ENCODE assay signal across 9 mouse cellular contexts in the genomic region with DNA sequence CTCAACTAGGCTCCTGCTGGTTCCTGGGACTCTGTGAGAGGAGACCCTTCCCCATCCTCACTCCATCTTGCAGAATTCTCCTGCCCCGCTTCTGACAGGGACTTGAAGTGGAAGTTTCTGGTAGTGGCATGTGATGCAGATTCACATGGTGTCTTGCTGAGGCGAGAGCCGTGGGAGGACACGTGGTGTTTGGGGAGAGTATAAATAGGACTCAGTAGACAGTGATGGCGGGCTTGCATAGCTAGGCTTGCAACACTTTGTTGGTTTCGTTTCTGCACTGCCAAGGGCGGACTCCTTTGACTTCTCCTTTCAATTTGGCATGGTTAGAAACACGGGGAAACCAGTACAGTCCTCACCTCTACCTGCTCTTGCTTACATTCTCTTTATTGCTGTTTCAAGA. TPM values are rescaled to one million over a fixed set of nuclear protein-coding genes. Genes with fewer than 3 reads are reported as not detected.
A peak's percentile ranks its signal among the peaks of the same experiment; 100 is the strongest.
DNase-seq lines count a peak whose midpoint lies in the region; ATAC-seq lines count a peak whose summit lies in the region.
"Had no signal": no experiment of that assay in that cellular context is flagged by ENCODE, and none has a peak within 500 bp of the region (broad histone marks: within the 10 kb centered on the region; RNA-seq: fewer than 3 reads in every experiment).

No protein-coding gene starts in this region.

- no peaks in the 10 kb centered on the region for H3K36me3 ChIP-seq in forebrain, embryonic 15.5 days
- H3K36me3 ChIP-seq: heart, embryonic 15.5 days had no signal

- no peak overlapping the region for H3K9ac ChIP-seq in forebrain, embryonic 15.5 days (replicated peaks)
- H3K9ac ChIP-seq: heart, embryonic 15.5 days had no signal

- peak; percentile 72 for ATAC-seq in inflammation-experienced regulatory T-cells, adult 6 months
- ATAC-seq in forebrain, embryonic 15.5 days (replicated peaks): no peak

- intact Hi-C loops in gastrocnemius, postnatal 36 days (cut with DNase I): no loop called here

- 82% methylated on average over 8 of the region's 8 CpGs for WGBS in forebrain, embryonic 15.5 days

- H3K27me3 ChIP-seq in forebrain, embryonic 15.5 days: no peaks in the 10 kb centered on the region
- H3K27me3 ChIP-seq: heart, embryonic 15.5 days had no signal

- H3K4me1 ChIP-seq in forebrain, embryonic 15.5 days: no peaks in the 10 kb centered on the region
- H3K4me1 ChIP-seq: heart, embryonic 15.5 days had no signal

- peak; percentile 16 for DNase-seq in gastrocnemius, postnatal 25 days
- no peak for DNase-seq in gastrocnemius, postnatal 36 days
- peak; percentile 49 for DNase-seq in CD4-positive, CD25-positive, alpha-beta regulatory T cell, adult 2 months (ENCODE audit: low read depth, low spot score)
- peak; percentile 38 for DNase-seq in naive thymus-derived CD4-positive, alpha-beta T cell, adult 2 months (ENCODE audit: low read depth)
- DNase-seq in kidney, adult 18-20 months: no peak
- no peak for DNase-seq in thymus, postnatal 25 days

- H3K27ac ChIP-seq in forebrain, embryonic 15.5 days (replicated peaks): no peak overlapping the region
- H3K27ac ChIP-seq: heart, embryonic 15.5 days had no signal

- no peak overlapping the region for H3K4me3 ChIP-seq in forebrain, embryonic 15.5 days
- H3K4me3 ChIP-seq: heart, embryonic 15.5 days had no signal

- H3K4me2 ChIP-seq in forebrain, embryonic 15.5 days (replicated peaks): no peak overlapping the region
- H3K4me2 ChIP-seq: heart, embryonic 15.5 days had no signal

- H3K9me3 ChIP-seq in forebrain, embryonic 15.5 days: no peaks in the 10 kb centered on the region
- H3K9me3 ChIP-seq: heart, embryonic 15.5 days had no signal

RNA-seq across cellular contexts. Expression of a gene that starts 11.8 kb away (rescaled TPM):
- total RNA-seq in gastrocnemius, postnatal 25 days (2021): under 1 TPM; 0.10 to 0.27 TPM
- under 1 TPM in 1 of 2 experiments, not detected in 1; 0.12 TPM for total RNA-seq in gastrocnemius, postnatal 36 days (2021)
- 10 to 100 TPM; 58.2 to 92.2 (median 79.1) TPM for polyA plus RNA-seq in inflammation-experienced regulatory T-cells, adult 6 months (2017; shearing (Covaris generic))
- polyA plus RNA-seq in forebrain, embryonic 15.5 days (2015; fragmentation: Nextera tagmentation; extraction: Ambion mirVana): 0.37 TPM in 1 of 2 replicates, not detected in the other

RNA-seq across cellular contexts. Expression of a gene that starts 33.8 kb away (rescaled TPM):
- total RNA-seq in gastrocnemius, postnatal 25 days (2021): not detected
- total RNA-seq in gastrocnemius, postnatal 36 days (2021): under 1 TPM in 1 of 2 experiments, not detected in 1; 0.12 TPM
- 10 to 100 TPM in 2 of 3 experiments, 1 to 10 TPM in 1; 8.5 to 62.5 (median 12.3) TPM for polyA plus RNA-seq in inflammation-experienced regulatory T-cells, adult 6 months (2017; shearing (Covaris generic))
- polyA plus RNA-seq in forebrain, embryonic 15.5 days (2015; fragmentation: Nextera tagmentation; extraction: Ambion mirVana): not detected in 2 replicates

Comparison
In these comparisons a context has a peak if more than half of its experiments do, and no peak if none do; other contexts are left out.
1. DNase-seq: peak in gastrocnemius, postnatal 25 days (single experiment), CD4-positive, CD25-positive, alpha-beta regulatory T cell, adult 2 months (single experiment) and naive thymus-derived CD4-positive, alpha-beta T cell, adult 2 months (single experiment); none in gastrocnemius, postnatal 36 days (0 of 2), kidney, adult 18-20 months (single experiment) and thymus, postnatal 25 days (single experiment).